Mouse (Mus musculus): Measurements from ENCODE around the gene Lrrc4b.

Gene Lrrc4b

DNA sequence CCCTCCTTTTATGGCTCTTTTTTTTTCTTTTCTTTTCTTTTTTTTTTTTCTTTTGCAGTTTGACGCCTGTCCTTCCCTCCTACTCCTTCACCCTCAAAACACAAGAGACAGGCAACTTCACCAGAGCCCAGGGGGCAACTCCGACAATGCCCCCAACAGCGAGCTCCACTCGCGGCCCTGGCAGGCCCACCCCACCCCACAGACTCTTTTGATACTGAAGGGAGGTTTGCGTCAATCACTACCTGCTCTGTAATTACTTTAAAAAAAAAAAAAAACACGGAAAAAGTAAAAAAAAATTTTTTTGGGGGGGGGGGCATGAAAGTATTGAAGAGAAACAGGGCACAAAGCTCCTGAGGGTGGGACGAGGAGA is 34.2 kb downstream of the Lrrc4b start:
- DNase-seq (ENCODE audit: extremely low read depth, low read depth, low spot score), result no peak

DNA sequence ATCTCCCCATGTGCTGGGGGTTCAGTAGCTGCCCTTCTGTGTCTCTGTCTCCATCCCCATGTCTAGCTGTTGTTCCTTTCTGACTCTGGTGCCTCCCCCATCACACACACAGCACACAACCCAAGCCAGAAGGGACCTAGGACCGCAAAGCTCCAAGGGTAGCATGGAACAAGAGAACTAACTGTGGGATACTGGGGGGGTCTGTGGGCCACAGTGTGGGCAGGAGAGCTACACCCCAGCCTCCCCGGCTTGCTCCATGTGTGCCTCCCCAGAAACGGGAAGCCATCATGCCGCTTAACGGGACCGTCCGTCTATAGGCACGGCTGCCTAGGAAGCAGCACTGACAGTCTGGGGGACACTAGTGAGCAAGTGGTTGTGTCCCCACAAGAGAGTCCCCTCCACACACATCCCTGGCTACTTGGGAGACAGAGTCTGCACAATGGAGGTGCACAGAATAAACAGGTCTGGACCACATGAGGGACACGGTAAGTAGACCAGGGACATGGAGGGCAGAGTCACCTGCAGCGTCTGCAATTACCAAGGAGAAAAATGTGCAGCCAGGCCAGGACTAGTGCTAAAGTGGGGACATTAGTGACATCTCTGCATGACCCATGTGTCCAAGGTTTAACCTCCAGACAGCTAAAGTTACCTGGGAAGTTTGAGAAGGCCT is 34.9 kb downstream of the Lrrc4b start:
- DNase-seq (ENCODE audit: extremely low read depth, low read depth, low spot score), result no peak

DNA sequence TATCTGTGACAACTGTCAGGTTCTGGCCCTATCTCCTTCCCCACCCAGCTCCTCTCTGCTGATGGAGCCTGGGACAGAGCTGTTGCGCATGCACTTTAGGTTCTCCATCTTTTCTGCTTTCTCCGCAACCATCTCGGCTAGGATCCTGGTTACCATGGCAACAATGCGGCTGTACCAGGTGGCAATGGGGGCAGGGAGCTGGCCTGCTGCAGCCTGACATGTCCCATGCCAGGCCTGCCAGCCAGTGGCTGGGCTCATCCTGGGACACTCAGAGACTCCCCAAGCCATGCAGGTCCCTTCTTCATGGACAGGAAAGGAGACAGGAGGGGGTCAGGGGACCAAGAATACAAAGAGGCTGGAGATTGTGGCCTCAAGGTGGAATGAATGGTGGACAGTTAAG is 35.7 kb downstream of the Lrrc4b start:
- DNase-seq (ENCODE audit: extremely low read depth, low read depth, low spot score), result no peak

GRCm38 (mm10) chr7:44465111-44465510 is 36.3 kb downstream of the Lrrc4b start, which contains the start of gene Aspdh:
Gene Aspdh (plus strand): TSS chr7:44465391.
- no peak for DNase-seq (ENCODE audit: extremely low read depth, low read depth, low spot score)

DNA sequence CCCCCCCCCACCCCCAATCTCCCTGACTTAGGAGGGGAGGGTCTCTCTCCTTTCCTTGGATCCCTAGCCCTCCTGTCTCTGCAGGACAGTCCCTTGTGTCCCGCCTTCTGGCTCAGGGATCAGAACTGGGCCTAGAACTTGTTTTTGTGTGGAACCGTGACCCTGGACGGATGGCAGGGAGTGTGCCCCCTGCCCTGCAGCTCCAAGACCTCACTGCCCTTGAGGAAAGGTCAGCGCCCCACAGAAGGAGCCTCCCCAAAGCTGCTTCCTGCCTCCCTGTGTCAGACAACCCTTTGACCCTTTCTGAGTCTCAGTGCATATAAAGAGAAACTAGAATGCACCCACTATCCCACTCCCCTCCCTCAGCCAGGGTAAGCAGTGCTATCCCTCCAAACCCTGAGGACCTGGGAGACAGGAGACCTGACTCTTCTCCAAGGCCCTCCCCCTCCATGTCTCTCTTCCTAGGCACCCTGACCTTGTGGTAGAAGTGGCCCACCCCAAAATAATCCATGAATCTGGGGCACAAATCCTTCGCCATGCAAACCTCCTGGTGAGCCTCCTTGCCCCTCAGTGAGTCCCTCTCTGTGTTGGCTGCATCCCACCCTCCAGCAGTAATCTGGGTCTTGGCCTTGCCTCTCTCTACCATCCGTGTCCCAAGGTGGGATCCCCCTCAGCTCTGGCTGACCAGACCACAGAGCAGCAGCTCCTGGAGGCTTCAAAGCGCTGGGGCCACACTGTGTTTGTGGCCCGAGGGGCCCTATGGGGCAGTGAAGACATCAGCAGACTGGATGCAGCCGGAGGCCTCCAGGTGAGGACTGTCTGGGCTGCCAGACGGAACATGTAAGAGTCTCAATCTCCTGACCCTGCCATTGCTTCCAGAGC is 37.4 kb downstream of the Lrrc4b start:
- no peak for DNase-seq (ENCODE audit: extremely low read depth, low read depth, low spot score)

DNA sequence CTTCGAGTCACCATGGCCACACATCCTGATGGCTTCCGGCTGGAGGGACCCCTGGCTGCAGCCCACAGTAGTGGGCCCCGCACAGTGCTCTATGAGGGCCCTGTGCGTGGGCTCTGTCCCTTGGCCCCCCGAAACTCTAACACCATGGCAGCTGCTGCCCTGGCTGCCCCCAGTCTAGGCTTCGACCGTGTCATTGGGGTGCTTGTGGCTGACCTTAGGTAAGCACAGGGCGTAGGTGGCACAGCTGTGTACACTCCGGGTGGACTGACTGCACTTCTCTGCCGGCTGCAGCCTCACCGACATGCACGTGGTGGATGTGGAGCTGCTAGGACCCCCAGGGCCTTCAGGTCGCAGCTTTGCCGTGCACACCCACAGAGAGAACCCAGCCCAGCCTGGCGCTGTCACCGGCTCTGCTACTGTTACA is 38.1 kb downstream of the Lrrc4b start:
- no peak for DNase-seq (ENCODE audit: extremely low read depth, low read depth, low spot score)

GRCm38 (mm10) chr7:44467811-44468411 is 39.1 kb downstream of the Lrrc4b start, which contains the start of gene Josd2:
Gene Josd2 (plus strand): TSS chr7:44467980.
- peak; percentile 92 for DNase-seq (ENCODE audit: extremely low read depth, low read depth, low spot score)

- no peak for DNase-seq (ENCODE audit: extremely low read depth, low read depth, low spot score)
Measured at GRCm38 (mm10) chr7:44468644-44469285, 39.9 kb downstream of the Lrrc4b start.

DNA sequence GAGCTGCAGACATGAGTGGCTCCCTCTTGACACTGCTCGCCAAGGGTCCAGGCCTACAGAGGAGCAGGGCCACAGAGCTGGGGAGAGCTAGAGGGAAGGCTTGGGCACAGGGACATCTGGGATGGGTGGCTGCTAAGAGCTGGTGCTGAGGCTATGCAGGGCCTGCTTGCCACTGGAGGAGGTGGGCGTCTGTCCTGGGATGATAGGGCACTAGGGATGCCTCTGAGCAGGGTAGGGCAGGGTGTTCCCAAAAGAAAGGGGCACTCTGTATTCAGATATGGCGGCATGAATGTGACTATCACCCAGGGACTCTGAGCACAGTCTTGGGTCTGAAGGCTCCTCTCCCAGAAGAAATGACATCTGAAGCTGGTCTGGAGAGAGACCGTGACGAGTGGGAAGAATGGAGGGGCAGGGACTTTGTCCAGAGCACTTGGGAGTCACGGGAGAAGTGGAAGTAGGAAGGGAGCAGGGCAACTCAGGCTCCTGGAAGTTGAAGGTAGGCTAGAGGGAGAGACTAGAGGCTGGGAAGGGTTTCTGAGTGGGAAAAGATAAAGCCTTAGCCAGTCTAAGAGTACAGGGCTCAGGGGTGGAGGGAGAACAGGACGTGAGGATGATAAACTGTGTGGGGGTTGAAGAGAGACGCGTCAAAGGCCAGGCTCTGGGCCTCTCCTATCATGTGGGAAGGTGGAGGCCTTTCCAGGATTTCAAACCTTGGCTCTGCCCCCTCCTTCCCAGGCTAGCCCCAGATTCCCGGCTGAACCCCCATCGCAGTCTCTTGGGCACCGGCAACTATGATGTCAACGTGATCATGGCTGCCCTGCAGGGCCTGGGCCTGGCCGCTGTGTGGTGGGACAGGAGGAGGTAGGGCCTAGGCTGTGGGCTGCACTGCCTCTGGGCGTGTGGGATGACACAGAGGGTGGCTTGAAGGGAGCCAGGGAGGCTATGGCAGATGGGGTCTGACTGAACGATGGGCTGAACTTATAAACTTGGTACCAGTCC is 41.2 kb downstream of the Lrrc4b start:
- no peak for DNase-seq (ENCODE audit: extremely low read depth, low read depth, low spot score)

DNA sequence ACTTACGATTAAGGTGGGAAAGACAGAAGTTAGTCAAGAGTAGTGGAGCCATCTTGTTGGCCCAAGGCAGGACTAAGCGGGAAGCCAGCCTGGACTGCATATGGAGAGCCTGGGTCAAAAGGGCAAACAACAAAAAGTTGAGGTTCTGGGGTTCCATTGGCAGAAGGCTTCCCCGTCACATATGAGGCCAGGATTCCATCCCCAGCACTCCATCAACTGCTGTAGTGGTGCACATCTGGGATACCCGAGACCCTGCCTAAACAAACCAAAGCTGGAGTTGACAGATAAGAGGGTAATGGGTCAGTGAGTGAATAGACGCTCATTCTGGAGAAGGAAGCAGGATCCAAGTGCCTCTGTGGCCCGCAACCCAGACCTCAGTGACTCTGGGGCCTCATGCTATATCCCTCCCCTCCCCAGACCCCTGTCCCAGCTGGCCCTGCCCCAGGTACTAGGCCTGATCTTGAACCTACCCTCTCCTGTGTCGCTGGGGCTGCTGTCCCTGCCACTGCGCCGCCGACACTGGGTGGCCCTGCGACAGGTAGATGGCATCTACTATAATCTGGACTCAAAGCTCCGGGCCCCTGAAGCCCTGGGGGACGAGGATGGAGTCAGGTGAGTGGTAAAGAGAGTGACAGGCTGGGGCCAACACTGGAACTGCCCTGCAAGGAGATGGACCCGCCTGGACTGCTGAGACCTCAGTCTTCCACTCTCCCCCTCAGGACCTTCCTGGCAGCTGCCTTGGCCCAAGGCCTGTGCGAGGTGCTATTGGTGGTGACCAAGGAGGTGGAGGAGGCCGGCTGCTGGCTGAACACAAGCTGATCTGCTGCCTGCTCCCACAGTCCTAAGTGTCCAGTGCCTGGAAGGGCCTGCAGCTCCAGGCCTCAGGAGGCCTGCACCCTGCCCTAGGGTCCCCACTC is 42.1 kb downstream of the Lrrc4b start:
- no peak for DNase-seq (ENCODE audit: extremely low read depth, low read depth, low spot score)

DNA sequence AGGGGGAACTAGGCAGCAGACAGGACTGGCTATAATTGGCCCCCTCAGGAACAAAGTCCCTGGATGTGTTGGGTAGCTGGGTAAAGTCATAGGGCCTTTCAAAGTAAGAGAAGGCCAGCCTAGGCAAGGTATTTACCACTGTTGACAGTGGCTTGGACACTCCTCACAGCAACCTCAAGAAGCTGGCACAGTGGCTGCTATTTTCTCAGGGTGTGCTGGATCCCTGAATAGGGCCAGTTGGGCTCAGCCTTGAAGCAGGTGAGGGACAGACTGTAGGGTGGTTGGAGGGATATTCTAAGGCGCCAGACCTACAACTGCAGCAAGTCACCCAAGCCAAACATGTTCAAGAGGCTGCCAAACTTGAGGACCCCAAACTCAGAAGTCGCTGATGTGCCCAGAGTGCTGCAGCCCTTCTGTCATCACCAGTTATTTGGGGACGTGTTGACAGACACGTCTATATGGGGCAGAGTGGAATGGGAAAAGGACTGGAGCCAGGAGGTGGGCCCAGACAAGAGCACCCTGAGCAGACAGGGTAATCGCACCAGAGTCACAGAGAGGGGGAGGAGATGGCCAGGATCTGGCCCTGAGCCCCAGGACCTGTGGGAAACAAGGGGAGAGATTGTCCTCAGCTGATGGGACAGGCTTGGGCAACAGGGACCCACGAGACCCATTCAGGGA is 43.2 kb downstream of the Lrrc4b start:
- no peak for DNase-seq (ENCODE audit: extremely low read depth, low read depth, low spot score)

GRCm38 (mm10) chr7:44472558-44472885 is 43.7 kb downstream of the Lrrc4b start:
- no peak for DNase-seq (ENCODE audit: extremely low read depth, low read depth, low spot score)

DNA sequence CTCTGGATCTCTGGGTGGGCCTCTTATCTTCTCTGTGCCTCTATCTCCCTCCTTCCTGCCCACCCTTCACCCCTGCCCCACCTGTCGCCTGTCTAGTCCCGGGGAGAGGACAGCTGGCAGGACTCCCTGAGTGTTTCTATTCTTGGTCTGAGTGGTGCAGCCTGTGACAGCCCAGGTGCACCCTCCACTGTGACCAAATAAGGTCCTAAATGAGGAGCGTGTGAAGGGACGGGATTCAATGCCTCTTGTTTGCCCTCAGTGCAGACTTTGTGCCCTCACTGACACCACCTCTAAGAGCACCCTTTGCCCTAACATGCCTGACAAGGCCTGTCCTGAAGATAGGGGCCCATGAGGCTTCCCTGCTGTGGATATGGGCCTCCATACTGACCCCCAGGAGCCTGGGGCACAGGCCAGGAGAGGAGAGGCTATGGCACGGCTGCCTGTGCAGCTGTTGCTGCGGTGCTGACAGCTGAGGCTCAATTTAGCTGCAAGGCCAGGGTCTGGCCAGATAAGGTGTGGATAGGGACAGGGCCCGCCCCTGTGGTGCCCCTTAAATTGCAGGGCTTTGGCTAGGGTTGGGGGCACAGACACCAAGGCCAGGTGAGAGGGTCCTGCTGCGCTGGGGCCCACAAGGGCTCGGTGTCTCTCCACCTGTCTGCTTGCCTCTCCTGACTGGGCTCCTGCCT is 44.3 kb downstream of the Lrrc4b start:
- DNase-seq (ENCODE audit: extremely low read depth, low read depth, low spot score), result no peak

- DNase-seq (ENCODE audit: extremely low read depth, low read depth, low spot score), result no peak
Measured at GRCm38 (mm10) chr7:44474419-44474818, 45.6 kb downstream of the Lrrc4b start.

DNA sequence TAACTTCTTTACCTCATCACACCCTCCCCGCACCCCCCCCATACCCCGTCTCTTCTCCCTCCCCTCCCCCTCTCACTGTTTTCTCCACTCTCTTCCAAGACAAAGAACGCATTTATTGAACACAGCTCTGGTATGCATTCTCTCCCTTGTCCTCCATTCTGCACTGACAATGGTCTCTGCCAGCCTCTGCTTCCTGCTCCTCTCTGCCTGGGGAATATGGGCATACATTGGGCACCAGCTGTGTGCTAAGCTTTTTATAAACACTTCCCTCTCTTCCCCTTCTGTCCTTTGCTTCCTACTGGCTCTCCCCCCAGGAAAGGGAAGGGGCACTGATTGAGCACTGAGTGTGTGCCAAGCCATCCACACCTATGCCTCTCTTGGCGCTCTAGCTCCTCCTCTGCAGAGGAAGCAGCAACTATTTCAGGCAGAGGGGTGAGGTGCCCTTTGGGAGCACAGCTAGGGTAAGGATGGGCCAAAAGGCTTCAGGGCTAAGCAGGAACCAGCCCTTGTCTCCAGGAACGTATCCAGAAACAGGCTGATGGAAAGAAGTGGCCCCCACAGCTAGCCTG is 46.3 kb downstream of the Lrrc4b start:
- no peak for DNase-seq (ENCODE audit: extremely low read depth, low read depth, low spot score)

DNA sequence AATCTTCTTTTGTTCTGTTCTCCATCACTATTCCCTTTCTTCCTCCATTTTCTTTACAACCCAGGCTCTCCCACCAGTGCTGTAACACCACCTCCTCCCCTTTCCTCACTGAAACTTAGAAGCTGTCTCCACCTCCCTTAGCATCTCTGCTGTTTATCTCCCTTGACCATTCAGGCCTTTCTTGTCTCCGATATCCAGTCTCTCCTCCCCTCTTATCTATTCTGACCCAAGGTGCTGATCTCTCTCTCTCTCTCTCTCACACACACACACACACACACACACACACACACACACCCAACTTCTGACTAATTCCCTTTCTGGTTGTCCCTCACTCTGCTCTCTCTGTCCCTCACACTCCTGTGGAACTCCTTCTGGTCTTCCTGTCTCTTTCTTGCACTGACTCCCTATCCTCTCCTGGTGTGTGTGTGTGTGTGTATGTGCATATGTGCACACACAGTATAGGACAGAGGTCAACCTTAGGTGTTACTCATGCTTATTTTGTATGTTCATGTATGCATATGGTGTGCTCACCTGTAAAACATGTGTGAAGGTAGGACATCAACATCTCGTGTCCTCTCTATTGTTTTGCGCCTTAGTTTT is 54.1 kb downstream of the Lrrc4b start:
- DNase-seq (ENCODE audit: extremely low read depth, low read depth, low spot score), result no peak

- DNase-seq (ENCODE audit: extremely low read depth, low read depth, low spot score), result no peak
Measured at GRCm38 (mm10) chr7:44484109-44484508, 55.3 kb downstream of the Lrrc4b start.

Measured in fat pad, adult 2 months (tissue).